Mouse (Mus musculus) myocyte (in vitro differentiated cells): Measurements from ENCODE around the gene Zfp677.
"Not testable (repeated sequence)": the region's sequence is repeated elsewhere in the genome, so short reads cannot be mapped to it uniquely, and the experiment has no call there.

ENCODE experiments used
- CEBPB ChIP-seq: IDR thresholded peaks from 2 replicates; pipeline ENCODE4 v1.6.1; 2011; ENCODE audit warnings: mild to moderate bottlenecking, moderate library complexity; ENCODE audit not compliant: poor library complexity, insufficient read depth, severe bottlenecking
- E2F4 ChIP-seq: IDR thresholded peaks from one replicate; pipeline ENCODE4 v1.6.1; 2011; ENCODE audit warnings: mild to moderate bottlenecking, control low read depth, moderate library complexity; ENCODE audit not compliant: insufficient read depth
- MAX ChIP-seq: IDR thresholded peaks from one replicate; pipeline ENCODE4 v1.6.1; 2011; ENCODE audit warnings: low read depth, mild to moderate bottlenecking, control low read depth
- MYOD1 ChIP-seq, 3 experiments: IDR thresholded peaks; one replicate each; pipeline ENCODE4 v1.6.1; 2011; ENCODE audit warnings: control low read depth in 2 of 3, low read depth in 2 of 3, mild to moderate bottlenecking in 2 of 3, moderate library complexity in 1 of 3; ENCODE audit not compliant: insufficient read length in 2 of 3, control insufficient read depth in 1 of 3
- MYOG ChIP-seq, 3 experiments: IDR thresholded peaks; one replicate each; pipeline ENCODE4 v1.6.1; 2011; ENCODE audit warnings: control low read depth in 2 of 3, low read depth in 2 of 3, mild to moderate bottlenecking in 2 of 3; ENCODE audit not compliant: insufficient read length in 2 of 3, control insufficient read depth in 1 of 3, insufficient read depth in 1 of 3
- POLR2A ChIP-seq: IDR thresholded peaks from one replicate; pipeline ENCODE4 v1.6.1; 2011; ENCODE audit warnings: low read depth, mild to moderate bottlenecking, control low read depth, moderate library complexity; ENCODE audit not compliant: insufficient read length
- POLR2AphosphoS2 ChIP-seq: IDR thresholded peaks from one replicate; pipeline ENCODE4 v1.6.1; 2011; ENCODE audit warnings: low read depth, control low read depth; ENCODE audit not compliant: insufficient read length
- REST ChIP-seq: IDR thresholded peaks from one replicate; pipeline ENCODE4 v1.6.1; 2011; ENCODE audit warnings: mild to moderate bottlenecking, control low read depth, moderate library complexity; ENCODE audit not compliant: insufficient read depth, insufficient read length
- SRF ChIP-seq: IDR thresholded peaks from one replicate; pipeline ENCODE4 v1.6.1; 2011; ENCODE audit warnings: low read depth; ENCODE audit not compliant: control insufficient read depth, insufficient read length
- TCF12 ChIP-seq: IDR thresholded peaks from one replicate; pipeline ENCODE4 v1.6.1; 2011; ENCODE audit warnings: mild to moderate bottlenecking, control low read depth; ENCODE audit not compliant: poor library complexity, insufficient read depth, severe bottlenecking
- TCF3 ChIP-seq: IDR thresholded peaks from one replicate; pipeline ENCODE4 v1.6.1; 2011; ENCODE audit warnings: low read depth, control low read depth; ENCODE audit not compliant: insufficient read length
- USF1 ChIP-seq: IDR thresholded peaks from one replicate; pipeline ENCODE4 v1.6.1; 2011; ENCODE audit warnings: low read depth, mild to moderate bottlenecking, control low read depth, moderate library complexity

DNA sequence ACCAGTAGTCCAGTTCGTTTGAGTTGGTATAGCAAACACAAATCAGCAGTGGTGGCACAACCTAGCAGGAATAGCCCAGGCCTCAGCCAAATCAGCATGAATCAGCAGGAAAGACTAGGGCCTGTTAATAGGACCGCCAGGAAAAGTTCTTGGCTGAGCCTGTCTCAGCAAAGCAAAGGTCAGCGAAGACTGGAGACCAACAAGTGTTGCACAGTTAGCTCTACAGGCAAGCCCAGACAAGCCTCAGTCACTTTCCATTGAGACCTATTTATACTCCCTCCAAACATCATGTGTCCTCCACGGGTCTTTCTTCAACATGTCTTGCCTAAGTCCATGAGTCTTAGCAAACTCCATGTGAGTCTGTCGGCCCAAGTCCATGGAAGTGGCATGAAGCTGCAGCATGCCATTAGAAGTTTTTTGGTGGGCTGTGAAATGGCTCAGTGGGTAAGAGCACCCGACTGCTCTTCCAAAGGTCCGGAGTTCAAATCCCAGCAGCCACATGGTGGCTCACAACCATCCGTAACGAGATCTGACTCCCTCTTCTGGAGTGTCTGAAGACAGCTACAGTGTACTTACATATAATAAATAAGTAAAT is 55.4 kb downstream of the Zfp677 start:
- TF ChIP-seq MYOD1 (IDR thresholded peaks at IDR 0.05; ENCODE audit: control insufficient read depth in 1 of 3, insufficient read length in 2 of 3, low read depth in 2 of 3); POLR2A; TCF12; USF1; MAX; E2F4; CEBPB; POLR2AphosphoS2; SRF; TCF3; MYOG (IDR thresholded peaks at IDR 0.05; ENCODE audit: control insufficient read depth in 1 of 3, insufficient read depth in 1 of 3, insufficient read length in 2 of 3, low read depth in 2 of 3); REST: not testable (repeated sequence)
